Mouse (Mus musculus): ENCODE data around the gene Tnfrsf9. TPM values are rescaled to one million over a fixed set of nuclear protein-coding genes. Genes with fewer than 3 reads are reported as not detected.

Tnfrsf9 gene
- polyA plus RNA-seq (2015; fragmentation: Nextera tagmentation; extraction: Ambion mirVana): 0.44 and 2.8 TPM in 2 replicates

DNA sequence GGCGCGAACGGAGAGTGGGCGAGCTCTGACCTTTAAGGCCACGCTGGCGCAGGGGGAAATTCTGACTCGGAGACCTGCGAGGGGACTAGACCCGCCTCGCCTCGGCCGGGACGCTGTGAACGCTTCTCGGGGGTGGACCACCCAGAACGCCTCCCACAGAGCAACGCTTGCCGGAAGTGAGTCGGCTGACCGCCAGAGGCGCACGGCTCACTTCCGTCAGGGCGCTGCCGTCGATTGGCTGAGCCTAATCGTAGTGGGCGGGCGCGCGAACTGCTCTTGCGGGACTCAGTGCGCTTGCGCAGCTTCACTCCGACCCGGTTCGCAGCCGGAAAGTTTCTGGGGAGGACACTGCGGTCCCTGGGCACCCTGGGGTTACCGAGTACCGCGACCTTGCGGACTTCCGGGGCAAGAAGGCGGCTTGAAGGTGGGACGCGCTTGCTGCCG, at the start of gene Tnfrsf9, which contains the start of gene Park7:
Gene Tnfrsf9, plus strand, starts transcription at position 273 of the 444 bp plus-strand sequence.
Gene Park7, minus strand, starts transcription at position 148 of the 444 bp plus-strand sequence.
- peak within 1 kb of the TSS; percentile 90 for H3K27ac ChIP-seq (replicated peaks)
- H3K4me2 ChIP-seq: peak within 1 kb of the TSS; percentile 71
- peak within 1 kb of the TSS; percentile 78 for H3K4me3 ChIP-seq (replicated peaks)
- peaks cover 23% of the 10 kb centered on the region for H3K4me1 ChIP-seq
- WGBS: 0% methylated on average over 48 of the region's 48 CpGs
- peak within 1 kb of the TSS; percentile 79 for H3K9ac ChIP-seq (replicated peaks)
- ATAC-seq (ENCODE audit: low FRiP score): peak; percentile 89
- H3K27me3 ChIP-seq (replicated peaks): no peaks in the 10 kb centered on the region
- H3K9me3 ChIP-seq (replicated peaks): no peaks in the 10 kb centered on the region
- no peaks in the 10 kb centered on the region for H3K36me3 ChIP-seq

DNA sequence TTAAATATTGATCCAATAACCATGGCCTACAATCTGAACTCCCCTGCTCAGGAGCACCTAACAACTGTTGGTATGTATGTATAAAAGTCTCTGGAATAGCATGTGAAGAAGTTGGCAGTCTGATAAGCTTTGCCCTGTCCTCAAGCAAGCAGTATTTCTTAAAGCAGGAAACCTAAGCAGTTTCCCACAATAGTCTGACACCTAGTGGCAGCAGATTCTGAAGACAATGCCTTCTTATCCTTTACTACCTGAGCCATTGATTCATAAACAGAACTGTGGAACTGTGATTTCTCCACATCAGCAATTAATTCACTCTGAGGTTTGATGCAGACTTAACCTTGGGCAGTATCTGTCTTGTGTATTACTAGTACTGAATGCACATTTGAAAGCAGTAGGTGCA, 49.0 kb upstream of the Tnfrsf9 start:
- Histone ChIP-seq H3K27ac (replicated peaks) (0 out of 2 replicates have a peak overlapping the region, but pooled peaks have one; percentile 13), H3K4me2 (no peak overlapping the region), H3K36me3 (peaks cover 31% of the 10 kb centered on the region), H3K4me1 (peaks cover 14% of the 10 kb centered on the region), H3K27me3 (replicated peaks) (no peaks in the 10 kb centered on the region), H3K9me3 (replicated peaks) (no peaks in the 10 kb centered on the region), H3K9ac (replicated peaks) (no peak overlapping the region), H3K4me3 (replicated peaks) (no peak overlapping the region)
- ATAC-seq (ENCODE audit: low FRiP score): no peak

DNA sequence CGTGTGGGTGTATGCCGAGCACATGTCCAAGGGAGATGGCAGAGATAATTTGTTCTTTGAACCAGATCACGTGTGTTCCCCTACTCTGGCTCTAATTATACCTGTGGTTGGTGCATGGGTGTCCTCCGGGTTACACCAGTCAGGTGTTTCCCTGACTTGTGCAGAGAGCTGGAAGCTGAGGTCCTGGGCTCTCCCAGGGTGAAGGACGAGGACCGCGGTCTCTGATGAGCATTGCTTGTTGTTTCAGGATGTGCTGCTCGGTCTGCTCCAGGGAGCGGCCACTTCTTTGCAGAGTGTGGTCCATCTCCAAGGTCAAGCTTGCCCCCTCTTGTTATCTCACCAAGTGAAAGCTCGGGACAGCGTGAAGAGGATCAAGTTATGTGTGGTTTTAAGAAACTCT, 48.3 kb upstream of the Tnfrsf9 start:
- H3K9ac ChIP-seq (replicated peaks): no peak overlapping the region
- no peak overlapping the region for H3K4me2 ChIP-seq
- ATAC-seq (ENCODE audit: low FRiP score): no peak
- no peaks in the 10 kb centered on the region for H3K27me3 ChIP-seq (replicated peaks)
- H3K4me1 ChIP-seq: peaks cover 14% of the 10 kb centered on the region
- no peaks in the 10 kb centered on the region for H3K9me3 ChIP-seq (replicated peaks)
- peaks cover 31% of the 10 kb centered on the region for H3K36me3 ChIP-seq
- no peak overlapping the region for H3K4me3 ChIP-seq (replicated peaks)
- WGBS: 90% methylated on average over 11 of the region's 11 CpGs
- H3K27ac ChIP-seq (replicated peaks): no peak overlapping the region

DNA sequence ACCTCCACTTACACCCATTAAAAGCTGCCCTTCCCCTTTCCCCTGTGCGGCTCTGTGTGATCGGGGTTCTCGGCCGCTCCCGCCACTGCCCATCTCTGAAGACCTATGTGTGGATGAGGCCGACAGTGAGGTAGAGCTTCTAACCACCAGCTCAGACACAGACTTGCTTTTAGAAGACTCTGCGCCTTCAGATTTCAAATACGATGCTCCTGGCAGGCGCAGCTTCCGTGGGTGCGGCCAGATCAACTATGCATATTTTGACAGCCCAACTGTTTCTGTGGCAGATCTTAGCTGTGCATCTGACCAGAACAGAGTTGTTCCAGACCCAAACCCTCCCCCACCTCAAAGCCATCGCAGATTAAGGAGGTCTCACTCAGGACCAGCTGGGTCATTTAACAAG, 47.9 kb upstream of the Tnfrsf9 start:
- ATAC-seq (ENCODE audit: low FRiP score): no peak
- Histone ChIP-seq H3K9me3 (replicated peaks) (no peaks in the 10 kb centered on the region), H3K27me3 (replicated peaks) (no peaks in the 10 kb centered on the region), H3K36me3 (peaks cover 31% of the 10 kb centered on the region), H3K4me2 (no peak overlapping the region), H3K27ac (replicated peaks) (no peak overlapping the region), H3K9ac (replicated peaks) (no peak overlapping the region), H3K4me1 (peaks cover 15% of the 10 kb centered on the region), H3K4me3 (replicated peaks) (no peak overlapping the region)
- WGBS: 94% methylated on average over 8 of the region's 12 CpGs

DNA sequence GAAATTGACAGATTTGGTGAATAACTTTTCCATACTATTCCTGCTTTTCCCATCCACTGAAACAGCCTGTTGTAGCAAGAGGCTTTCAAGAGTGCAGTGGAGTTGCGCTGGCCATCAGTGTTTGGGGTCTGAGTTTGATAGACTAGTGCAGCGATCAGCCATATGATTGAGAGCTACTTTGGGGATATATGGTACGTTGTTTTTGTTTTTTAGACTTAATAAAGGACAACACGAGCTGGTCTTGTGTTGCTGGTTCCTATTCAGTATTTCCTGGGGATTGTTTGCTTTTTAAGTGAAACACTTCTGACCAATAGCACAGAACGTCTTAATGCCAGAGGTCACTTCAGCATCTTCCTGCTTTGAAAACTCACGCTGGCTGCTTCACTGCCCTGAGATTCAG, 46.2 kb upstream of the Tnfrsf9 start:
- Histone ChIP-seq H3K9me3 (replicated peaks) (no peaks in the 10 kb centered on the region), H3K27me3 (replicated peaks) (no peaks in the 10 kb centered on the region), H3K9ac (replicated peaks) (no peak overlapping the region), H3K4me2 (no peak overlapping the region), H3K4me1 (peaks cover 25% of the 10 kb centered on the region), H3K4me3 (replicated peaks) (no peak overlapping the region), H3K27ac (replicated peaks) (no peak overlapping the region), H3K36me3 (peaks cover 31% of the 10 kb centered on the region)
- ATAC-seq (ENCODE audit: low FRiP score): no peak
- 82% methylated on average over 6 of the region's 6 CpGs for WGBS

DNA sequence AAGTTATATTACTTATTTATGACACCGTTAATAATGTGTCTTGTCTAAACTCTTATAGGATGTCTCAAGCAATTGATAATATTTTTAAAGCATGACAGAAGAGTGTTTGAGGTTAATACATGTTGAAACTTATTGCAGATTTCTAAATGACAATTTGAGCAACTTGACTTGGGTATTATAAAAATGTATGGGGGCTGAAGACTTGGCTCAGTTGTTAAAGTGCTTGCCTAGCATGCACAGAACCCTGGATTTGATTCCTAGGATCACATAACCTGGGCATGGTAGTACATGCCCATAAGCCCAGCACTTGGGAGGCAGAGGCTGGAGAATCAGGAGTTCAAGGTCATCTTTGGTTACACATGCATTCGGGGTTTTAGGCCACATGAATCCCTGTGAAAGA, 45.5 kb upstream of the Tnfrsf9 start:
- no peak overlapping the region for H3K4me2 ChIP-seq
- no peak overlapping the region for H3K4me3 ChIP-seq (replicated peaks)
- no peaks in the 10 kb centered on the region for H3K9me3 ChIP-seq (replicated peaks)
- peaks cover 24% of the 10 kb centered on the region for H3K4me1 ChIP-seq
- no peak overlapping the region for H3K27ac ChIP-seq (replicated peaks)
- no peak for ATAC-seq (ENCODE audit: low FRiP score)
- peaks cover 31% of the 10 kb centered on the region for H3K36me3 ChIP-seq
- no peak overlapping the region for H3K9ac ChIP-seq (replicated peaks)
- H3K27me3 ChIP-seq (replicated peaks): no peaks in the 10 kb centered on the region
- 87% methylated on average over 2 of the region's 2 CpGs for WGBS

DNA sequence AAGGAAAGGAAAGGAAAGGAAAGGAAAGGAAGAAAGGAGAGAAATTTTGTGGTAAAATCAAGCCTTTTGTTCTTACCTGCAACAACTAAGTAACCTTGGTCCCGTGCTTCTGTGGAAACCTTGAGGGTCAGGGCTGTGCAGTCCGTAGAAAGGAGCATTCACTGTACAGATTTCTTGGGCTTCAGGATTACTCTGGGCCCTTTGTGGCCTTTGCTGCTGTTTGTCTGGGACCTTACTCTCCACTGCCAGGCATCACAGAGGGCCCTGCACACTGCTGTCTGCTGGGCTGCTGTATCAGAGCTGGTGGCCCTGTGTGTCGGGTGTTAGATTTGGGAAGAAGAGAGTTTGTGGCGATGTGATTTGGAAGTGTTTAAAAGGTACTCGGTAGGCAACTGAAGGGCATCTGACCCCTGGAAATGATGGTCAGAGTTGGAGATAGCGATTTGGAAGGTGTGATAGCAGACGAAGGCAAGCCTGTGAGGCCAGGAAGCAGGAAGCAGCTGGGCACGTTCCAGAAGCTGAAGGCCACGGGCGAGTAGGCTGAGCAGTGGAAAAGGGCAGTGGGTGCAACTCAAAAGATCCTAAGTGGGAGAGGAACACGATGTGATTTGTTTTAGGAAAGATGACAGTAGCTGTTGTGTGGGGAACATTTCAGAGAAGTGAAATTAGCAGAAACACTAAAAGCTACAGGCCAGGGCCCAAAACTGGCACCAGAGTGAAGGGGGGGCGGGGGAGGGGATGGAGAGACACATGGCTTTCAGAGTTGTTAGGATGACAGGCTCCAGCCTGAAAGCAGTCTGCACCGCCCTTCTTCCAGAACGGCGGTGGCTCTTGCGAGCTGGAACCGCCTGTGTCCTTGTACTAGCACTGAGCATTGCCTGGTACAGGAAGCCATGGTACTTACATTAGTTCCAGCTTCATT, 44.8 kb upstream of the Tnfrsf9 start:
- Histone ChIP-seq H3K9me3 (replicated peaks) (no peaks in the 10 kb centered on the region), H3K4me3 (replicated peaks) (no peak overlapping the region), H3K9ac (replicated peaks) (no peak overlapping the region), H3K27me3 (replicated peaks) (no peaks in the 10 kb centered on the region), H3K27ac (replicated peaks) (no peak overlapping the region; the same call in 1 of the 2 replicates), H3K36me3 (peaks cover 31% of the 10 kb centered on the region), H3K4me1 (peaks cover 24% of the 10 kb centered on the region), H3K4me2 (no peak overlapping the region)
- no peak for ATAC-seq (ENCODE audit: low FRiP score)
- WGBS: 75% methylated on average over 17 of the region's 17 CpGs

DNA sequence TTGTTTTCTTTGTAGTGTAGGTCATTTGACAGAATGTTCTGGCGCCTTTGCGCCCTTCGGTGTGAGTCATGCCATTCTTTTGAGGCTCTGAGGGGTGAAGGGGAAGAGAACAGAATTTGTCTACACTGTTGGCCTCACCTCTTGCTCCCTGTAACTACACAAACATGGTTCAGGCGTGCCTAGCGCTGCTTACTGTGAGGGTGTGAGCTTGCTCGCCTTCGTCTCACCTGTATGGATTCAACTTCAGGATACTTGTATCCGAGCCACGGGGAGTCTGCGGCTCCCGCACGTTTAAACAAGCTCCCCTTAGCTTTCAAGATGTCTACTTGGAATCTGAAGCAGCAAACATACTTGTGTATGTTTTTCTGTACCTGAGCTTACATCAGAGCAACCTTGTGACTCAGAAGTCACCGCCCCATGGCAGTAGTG, 43.4 kb upstream of the Tnfrsf9 start:
- H3K4me2 ChIP-seq: no peak overlapping the region
- peak overlapping the region; percentile 77; the same call in 1 of the 2 replicates for H3K27ac ChIP-seq (replicated peaks)
- WGBS: 86% methylated on average over 13 of the region's 13 CpGs
- peaks cover 25% of the 10 kb centered on the region for H3K36me3 ChIP-seq
- no peak overlapping the region for H3K9ac ChIP-seq (replicated peaks)
- peaks cover 19% of the 10 kb centered on the region for H3K4me1 ChIP-seq
- H3K9me3 ChIP-seq (replicated peaks): no peaks in the 10 kb centered on the region
- ATAC-seq (ENCODE audit: low FRiP score): no peak
- no peak overlapping the region for H3K4me3 ChIP-seq (replicated peaks)
- H3K27me3 ChIP-seq (replicated peaks): no peaks in the 10 kb centered on the region

DNA sequence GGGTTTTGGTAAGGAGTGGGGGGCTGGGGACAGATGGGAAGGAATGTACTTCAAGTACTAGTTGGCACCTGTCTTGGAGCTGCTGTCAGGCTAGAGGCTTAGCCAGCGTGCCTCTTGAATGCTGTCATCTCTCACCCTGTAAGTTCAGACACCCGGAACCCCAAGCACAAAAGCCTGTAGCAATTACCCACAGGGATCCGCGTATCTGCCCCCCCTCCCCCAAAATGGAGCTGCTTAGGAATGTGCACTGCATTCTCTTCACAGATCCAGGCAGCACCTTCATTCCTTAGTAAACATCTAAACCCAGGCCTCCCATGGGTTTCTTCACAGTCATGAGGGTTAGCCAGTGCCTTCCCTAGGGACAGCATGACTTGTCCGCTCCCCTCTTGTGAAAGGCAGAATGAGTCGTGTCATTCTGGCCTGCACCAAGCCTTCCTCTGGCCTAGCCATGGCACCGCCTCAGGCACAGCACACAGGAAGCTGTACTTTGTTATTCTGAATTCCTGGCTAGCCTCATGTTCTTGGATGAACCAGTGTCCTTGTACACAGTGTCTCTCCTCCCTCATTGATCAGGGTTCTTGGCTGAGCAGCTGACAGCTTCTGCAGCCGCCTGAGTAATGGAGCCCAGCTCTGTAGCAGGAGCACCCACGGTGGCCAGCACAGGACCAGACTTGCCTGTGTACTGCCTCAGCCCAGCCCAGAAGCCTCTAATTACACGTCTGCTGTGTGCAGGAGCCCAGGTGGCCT, 42.8 kb upstream of the Tnfrsf9 start:
- Histone ChIP-seq H3K27ac (replicated peaks) (peak overlapping the region; percentile 77), H3K4me1 (peaks cover 19% of the 10 kb centered on the region), H3K27me3 (replicated peaks) (no peaks in the 10 kb centered on the region), H3K36me3 (peaks cover 19% of the 10 kb centered on the region), H3K4me3 (replicated peaks) (no peak overlapping the region), H3K4me2 (no peak overlapping the region), H3K9ac (replicated peaks) (peak overlapping the region; percentile 7; the same call in 1 of the 2 replicates), H3K9me3 (replicated peaks) (no peaks in the 10 kb centered on the region)
- peak; percentile 85 for ATAC-seq (ENCODE audit: low FRiP score)
- WGBS: 23% methylated on average over 10 of the region's 10 CpGs

DNA sequence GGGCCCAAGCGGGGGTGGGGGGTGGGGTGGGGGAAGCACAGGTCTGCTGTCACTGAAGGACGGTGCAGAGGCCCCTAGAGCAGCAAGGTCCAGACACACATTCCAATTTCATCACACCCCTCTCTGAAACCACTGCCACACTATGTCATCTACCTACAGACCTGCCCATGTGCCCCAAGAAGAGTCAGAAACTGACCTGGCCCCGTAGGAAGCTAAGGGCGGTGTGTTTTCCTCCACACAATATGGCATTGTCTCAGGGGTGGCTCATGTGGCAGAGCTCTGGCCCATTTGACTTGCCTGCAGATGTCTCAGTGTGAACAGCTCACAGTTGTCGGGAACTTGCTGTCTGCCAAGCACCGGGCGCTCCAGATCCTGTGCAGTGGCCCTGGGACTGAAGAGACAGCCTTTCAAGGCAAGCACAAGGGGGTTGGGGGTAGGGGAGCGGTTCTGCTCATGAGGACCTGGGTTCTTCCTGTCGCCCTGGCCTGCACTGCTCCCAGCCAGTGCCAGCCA, 42.2 kb upstream of the Tnfrsf9 start:
- no peak overlapping the region for H3K4me2 ChIP-seq
- peak; percentile 67 for ATAC-seq (ENCODE audit: low FRiP score)
- 44% methylated on average over 9 of the region's 9 CpGs for WGBS
- peaks cover 19% of the 10 kb centered on the region for H3K4me1 ChIP-seq
- H3K27ac ChIP-seq (replicated peaks): peak overlapping the region; percentile 77
- H3K9ac ChIP-seq (replicated peaks): peak overlapping the region; percentile 7; the same call in 1 of the 2 replicates
- no peaks in the 10 kb centered on the region for H3K27me3 ChIP-seq (replicated peaks)
- H3K9me3 ChIP-seq (replicated peaks): no peaks in the 10 kb centered on the region
- no peak overlapping the region for H3K4me3 ChIP-seq (replicated peaks)
- H3K36me3 ChIP-seq: peaks cover 13% of the 10 kb centered on the region

DNA sequence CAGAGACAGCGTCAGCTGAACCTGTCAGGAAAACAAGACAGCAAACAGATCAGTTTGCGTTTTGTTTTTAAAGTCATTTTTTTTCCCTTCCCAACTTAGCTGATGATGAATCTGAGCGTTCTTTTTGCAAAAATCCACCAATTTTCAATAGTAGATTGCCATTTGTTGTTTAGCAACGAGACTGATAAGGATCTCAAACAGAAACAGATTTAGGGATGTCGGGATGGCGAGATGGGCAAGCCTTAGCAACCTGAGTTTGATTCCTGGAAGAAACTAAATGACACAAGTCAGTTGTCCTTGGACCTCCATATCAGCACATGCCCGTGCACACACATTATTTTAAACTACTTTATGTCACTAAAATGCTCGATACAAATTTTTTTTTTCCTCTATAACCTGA, 41.7 kb upstream of the Tnfrsf9 start:
- peaks cover 8% of the 10 kb centered on the region for H3K36me3 ChIP-seq
- H3K9ac ChIP-seq (replicated peaks): no peak overlapping the region
- peak overlapping the region; percentile 77; the same call in 1 of the 2 replicates for H3K27ac ChIP-seq (replicated peaks)
- H3K27me3 ChIP-seq (replicated peaks): no peaks in the 10 kb centered on the region
- no peak overlapping the region for H3K4me3 ChIP-seq (replicated peaks)
- no peak for ATAC-seq (ENCODE audit: low FRiP score)
- no peaks in the 10 kb centered on the region for H3K9me3 ChIP-seq (replicated peaks)
- 84% methylated on average over 8 of the region's 8 CpGs for WGBS
- H3K4me1 ChIP-seq: peaks cover 19% of the 10 kb centered on the region
- no peak overlapping the region for H3K4me2 ChIP-seq
